Mouse (Mus musculus): ENCODE measurements around the gene 1500009C09Rik. TPM values are rescaled to one million over a fixed set of nuclear protein-coding genes. Genes with fewer than 3 reads are reported as not detected.

1500009C09Rik gene
- polyA plus RNA-seq, 1 experiment from 2014 or later = 17.0 TPM

GRCm38 (mm10) chr15:82268185-82268584, 16.0 kb downstream of the 1500009C09Rik start:
- H3K36me3 ChIP-seq (ENCODE audit: control insufficient read depth, insufficient read depth) = no peaks in the 10 kb centered on the region
- H3K9me3 ChIP-seq (ENCODE audit: control insufficient read depth, low read length) = no peaks in the 10 kb centered on the region
- H3K9ac ChIP-seq (replicated peaks; ENCODE audit: low read depth, low read length) = peak overlapping the region; percentile 35; the same call in 1 of the 2 replicates
- 8% methylated on average over 3 of the region's 3 CpGs for WGBS
- no peak for ATAC-seq
- peaks cover 21% of the 10 kb centered on the region for H3K4me1 ChIP-seq (replicated peaks; ENCODE audit: control insufficient read depth, insufficient read depth, low read length)
- no peak overlapping the region for H3K27ac ChIP-seq (ENCODE audit: low read length)
- H3K27me3 ChIP-seq (replicated peaks; ENCODE audit: control insufficient read depth, insufficient read depth, low read length) = no peaks in the 10 kb centered on the region; the same call in 1 of the 2 replicates
- no peak overlapping the region for H3K4me2 ChIP-seq (ENCODE audit: low read length)
- no peak overlapping the region for H3K4me3 ChIP-seq (replicated peaks; ENCODE audit: low read length)

DNA sequence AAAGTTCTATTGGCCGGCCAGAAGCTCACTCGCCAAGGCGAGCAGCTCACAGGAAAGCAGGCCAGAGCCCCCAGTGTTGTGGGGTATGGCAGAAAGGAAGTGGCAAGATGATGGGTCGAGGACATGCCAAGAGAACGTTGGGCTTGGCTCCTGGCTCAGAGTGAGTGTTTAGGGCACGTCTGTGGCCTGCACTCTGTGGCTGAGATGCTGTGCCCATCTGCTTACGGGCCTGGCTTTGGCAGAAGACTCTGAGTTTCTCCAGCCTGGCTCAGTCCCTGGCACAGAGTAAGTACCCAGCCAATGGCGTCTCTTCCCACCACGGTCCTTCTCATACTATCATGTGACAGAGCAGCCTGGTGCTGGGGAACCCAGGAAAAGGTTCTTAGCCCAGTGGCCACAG, 16.6 kb downstream of the 1500009C09Rik start:
- H3K27me3 ChIP-seq (replicated peaks; ENCODE audit: control insufficient read depth, insufficient read depth, low read length) = no peaks in the 10 kb centered on the region; the same call in 1 of the 2 replicates
- WGBS = 77% methylated on average over 9 of the region's 9 CpGs
- H3K4me2 ChIP-seq (ENCODE audit: low read length) = no peak overlapping the region
- H3K9ac ChIP-seq (replicated peaks; ENCODE audit: low read depth, low read length) = no peak overlapping the region
- no peaks in the 10 kb centered on the region for H3K9me3 ChIP-seq (ENCODE audit: control insufficient read depth, low read length)
- H3K4me1 ChIP-seq (replicated peaks; ENCODE audit: control insufficient read depth, insufficient read depth, low read length) = peaks cover 24% of the 10 kb centered on the region
- ATAC-seq = no peak
- H3K36me3 ChIP-seq (ENCODE audit: control insufficient read depth, insufficient read depth) = no peaks in the 10 kb centered on the region
- no peak overlapping the region for H3K4me3 ChIP-seq (replicated peaks; ENCODE audit: low read length)
- 0 out of 2 replicates have a peak overlapping the region, but pooled peaks have one; percentile 10 for H3K27ac ChIP-seq (ENCODE audit: low read length)

GRCm38 (mm10) chr15:82271201-82271600, 19.0 kb downstream of the 1500009C09Rik start:
- 1% methylated on average over 5 of the region's 5 CpGs for WGBS

GRCm38 (mm10) chr15:82272295-82272694, 20.1 kb downstream of the 1500009C09Rik start:
- Histone ChIP-seq H3K9ac (replicated peaks; ENCODE audit: low read depth, low read length) (no peak overlapping the region), H3K4me3 (replicated peaks; ENCODE audit: low read length) (no peak overlapping the region), H3K27ac (ENCODE audit: low read length) (no peak overlapping the region), H3K36me3 (ENCODE audit: control insufficient read depth, insufficient read depth) (no peaks in the 10 kb centered on the region), H3K4me1 (replicated peaks; ENCODE audit: control insufficient read depth, insufficient read depth, low read length) (peaks cover 45% of the 10 kb centered on the region), H3K4me2 (ENCODE audit: low read length) (no peak overlapping the region), H3K9me3 (ENCODE audit: control insufficient read depth, low read length) (no peaks in the 10 kb centered on the region), H3K27me3 (replicated peaks; ENCODE audit: control insufficient read depth, insufficient read depth, low read length) (no peaks in the 10 kb centered on the region; the same call in 1 of the 2 replicates)
- WGBS = 93% methylated on average over 6 of the region's 6 CpGs
- no peak for ATAC-seq

More at GRCm38 (mm10) chr15:82271201-82271600, 19.0 kb downstream of the 1500009C09Rik start:
- Histone ChIP-seq H3K4me2 (ENCODE audit: low read length) (no peak overlapping the region), H3K9ac (replicated peaks; ENCODE audit: low read depth, low read length) (peak overlapping the region; percentile 37; the same call in 1 of the 2 replicates), H3K4me1 (replicated peaks; ENCODE audit: control insufficient read depth, insufficient read depth, low read length) (peaks cover 34% of the 10 kb centered on the region), H3K27me3 (replicated peaks; ENCODE audit: control insufficient read depth, insufficient read depth, low read length) (no peaks in the 10 kb centered on the region; the same call in 1 of the 2 replicates), H3K9me3 (ENCODE audit: control insufficient read depth, low read length) (no peaks in the 10 kb centered on the region), H3K27ac (ENCODE audit: low read length) (no peak overlapping the region), H3K36me3 (ENCODE audit: control insufficient read depth, insufficient read depth) (no peaks in the 10 kb centered on the region), H3K4me3 (replicated peaks; ENCODE audit: low read length) (no peak overlapping the region)
- peak; percentile 21; the same call in 1 of the 2 replicates for ATAC-seq

DNA sequence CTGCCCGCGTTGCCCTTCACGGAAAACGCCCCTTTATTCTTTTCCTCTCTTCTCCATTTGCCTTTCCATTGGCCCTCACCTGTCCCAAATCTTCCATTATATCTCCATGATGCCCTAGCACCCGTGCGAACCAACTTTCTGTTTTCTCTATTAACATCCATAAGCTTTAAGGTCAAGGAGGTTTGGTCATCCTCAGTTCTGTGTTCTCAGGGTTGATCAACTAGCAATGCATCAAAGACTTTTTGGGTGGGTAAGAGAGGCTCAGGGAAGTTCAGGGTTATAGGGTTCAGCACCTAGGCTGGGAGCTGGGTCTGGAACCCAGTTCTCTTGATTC, 22.4 kb downstream of the 1500009C09Rik start, which contains the start of gene Sept3:
Sept3 (plus strand) TSS at position 301 of the 334 bp plus-strand sequence.
- Histone ChIP-seq H3K9me3 (ENCODE audit: control insufficient read depth, low read length) (no peaks in the 10 kb centered on the region), H3K27me3 (replicated peaks; ENCODE audit: control insufficient read depth, insufficient read depth, low read length) (no peaks in the 10 kb centered on the region; the same call in 1 of the 2 replicates), H3K36me3 (ENCODE audit: control insufficient read depth, insufficient read depth) (peaks cover 5% of the 10 kb centered on the region), H3K4me3 (replicated peaks; ENCODE audit: low read length) (peak within 1 kb of the TSS; percentile 71), H3K27ac (ENCODE audit: low read length) (peak within 1 kb of the TSS; percentile 92), H3K9ac (replicated peaks; ENCODE audit: low read depth, low read length) (peak within 1 kb of the TSS; percentile 80), H3K4me2 (ENCODE audit: low read length) (peak within 1 kb of the TSS; percentile 95), H3K4me1 (replicated peaks; ENCODE audit: control insufficient read depth, insufficient read depth, low read length) (peaks cover 43% of the 10 kb centered on the region)
- no peak for ATAC-seq
- 31% methylated on average over 6 of the region's 6 CpGs for WGBS

- Histone ChIP-seq H3K27me3 (replicated peaks; ENCODE audit: control insufficient read depth, insufficient read depth, low read length) (no peaks in the 10 kb centered on the region; the same call in 1 of the 2 replicates), H3K9me3 (ENCODE audit: control insufficient read depth, low read length) (no peaks in the 10 kb centered on the region), H3K36me3 (ENCODE audit: control insufficient read depth, insufficient read depth) (peaks cover 9% of the 10 kb centered on the region), H3K9ac (replicated peaks; ENCODE audit: low read depth, low read length) (peak overlapping the region; percentile 80), H3K4me1 (replicated peaks; ENCODE audit: control insufficient read depth, insufficient read depth, low read length) (peaks cover 43% of the 10 kb centered on the region), H3K4me2 (ENCODE audit: low read length) (peak overlapping the region; percentile 95), H3K4me3 (replicated peaks; ENCODE audit: low read length) (peak overlapping the region; percentile 71), H3K27ac (ENCODE audit: low read length) (peak overlapping the region; percentile 92)
- peak; percentile 69 for ATAC-seq
- WGBS = under 1% methylated on average over 74 of the region's 86 CpGs
Observed at GRCm38 (mm10) chr15:82274927-82275901, 23.0 kb downstream of the 1500009C09Rik start.

DNA sequence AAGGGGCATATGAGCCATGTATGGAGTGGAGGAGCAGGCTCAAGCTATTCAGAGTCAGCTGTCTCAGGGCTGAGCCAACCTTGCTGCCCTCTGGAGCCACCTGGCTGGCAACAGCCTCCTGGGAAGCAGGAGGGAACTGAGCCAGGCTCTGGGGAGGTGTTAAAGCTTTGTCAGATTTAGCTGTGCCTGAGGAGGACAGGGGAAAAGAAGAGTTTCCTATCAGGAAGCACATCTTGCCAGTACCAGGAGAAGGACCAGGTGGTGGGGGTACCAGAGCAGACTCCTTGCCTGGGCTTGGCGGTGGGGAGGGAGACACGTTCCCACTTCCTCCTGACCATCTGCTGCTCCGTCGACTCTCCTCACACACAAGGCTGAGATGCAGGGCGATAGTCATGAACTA, 25.4 kb downstream of the 1500009C09Rik start:
- Histone ChIP-seq H3K27me3 (replicated peaks; ENCODE audit: control insufficient read depth, insufficient read depth, low read length) (no peaks in the 10 kb centered on the region; the same call in 1 of the 2 replicates), H3K36me3 (ENCODE audit: control insufficient read depth, insufficient read depth) (peaks cover 27% of the 10 kb centered on the region), H3K27ac (ENCODE audit: low read length) (peak overlapping the region; percentile 78), H3K9ac (replicated peaks; ENCODE audit: low read depth, low read length) (peak overlapping the region; percentile 36), H3K4me1 (replicated peaks; ENCODE audit: control insufficient read depth, insufficient read depth, low read length) (peaks cover 36% of the 10 kb centered on the region), H3K4me3 (replicated peaks; ENCODE audit: low read length) (peak overlapping the region; percentile 71), H3K4me2 (ENCODE audit: low read length) (peak overlapping the region; percentile 95), H3K9me3 (ENCODE audit: control insufficient read depth, low read length) (no peaks in the 10 kb centered on the region)
- WGBS = 52% methylated on average over 5 of the region's 5 CpGs
- no peak for ATAC-seq

DNA sequence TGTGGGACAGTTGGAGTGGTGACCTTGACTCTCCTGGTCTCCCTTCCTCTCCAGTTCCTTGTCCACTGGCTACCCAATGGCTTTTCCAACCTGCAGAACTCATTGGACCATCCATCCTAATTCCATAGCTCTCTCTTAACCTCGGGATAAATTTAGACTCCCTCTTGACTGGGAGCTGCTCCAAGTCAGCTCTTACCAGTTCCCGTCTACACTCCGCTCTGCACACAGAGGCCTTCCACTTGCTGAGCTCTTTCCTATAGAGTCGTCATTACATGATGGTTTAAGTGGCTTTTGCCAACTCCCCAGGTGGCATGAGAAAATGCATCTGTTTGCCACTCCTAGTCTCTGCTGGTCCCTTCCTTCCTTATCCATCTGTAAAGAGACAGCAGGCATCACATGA, 28.4 kb downstream of the 1500009C09Rik start:
- WGBS = 53% methylated on average over 4 of the region's 4 CpGs
- Histone ChIP-seq H3K27ac (ENCODE audit: low read length) (no peak overlapping the region), H3K4me1 (replicated peaks; ENCODE audit: control insufficient read depth, insufficient read depth, low read length) (peaks cover 26% of the 10 kb centered on the region), H3K4me2 (ENCODE audit: low read length) (no peak overlapping the region), H3K9me3 (ENCODE audit: control insufficient read depth, low read length) (no peaks in the 10 kb centered on the region), H3K4me3 (replicated peaks; ENCODE audit: low read length) (no peak overlapping the region), H3K27me3 (replicated peaks; ENCODE audit: control insufficient read depth, insufficient read depth, low read length) (no peaks in the 10 kb centered on the region), H3K36me3 (ENCODE audit: control insufficient read depth, insufficient read depth) (peaks cover 45% of the 10 kb centered on the region), H3K9ac (replicated peaks; ENCODE audit: low read depth, low read length) (no peak overlapping the region)
- no peak for ATAC-seq

GRCm38 (mm10) chr15:82286157-82286556, 34.0 kb downstream of the 1500009C09Rik start:
- Histone ChIP-seq H3K4me3 (replicated peaks; ENCODE audit: low read length) (no peak overlapping the region), H3K4me1 (replicated peaks; ENCODE audit: control insufficient read depth, insufficient read depth, low read length) (no peaks in the 10 kb centered on the region), H3K27ac (ENCODE audit: low read length) (no peak overlapping the region), H3K36me3 (ENCODE audit: control insufficient read depth, insufficient read depth) (peaks cover 64% of the 10 kb centered on the region), H3K9ac (replicated peaks; ENCODE audit: low read depth, low read length) (no peak overlapping the region), H3K27me3 (replicated peaks; ENCODE audit: control insufficient read depth, insufficient read depth, low read length) (no peaks in the 10 kb centered on the region), H3K9me3 (ENCODE audit: control insufficient read depth, low read length) (no peaks in the 10 kb centered on the region), H3K4me2 (ENCODE audit: low read length) (no peak overlapping the region)
- 76% methylated on average over 12 of the region's 12 CpGs for WGBS
- ATAC-seq = no peak

All from forebrain, embryonic 16.5 days (tissue).